Mouse (Mus musculus): Measurements from ENCODE around the gene Gm44.
"Not testable (repeated sequence)": the region's sequence is repeated elsewhere in the genome, so short reads cannot be mapped to it uniquely, and the experiment has no call there.

The Gm44 gene

GRCm38 (mm10) chrX:90891842-90892241, at the start of gene Gm44:
Gene Gm44 (plus strand): TSS chrX:90892142.
- DNase-seq (ENCODE audit: low read depth, low spot score), result no peak

GRCm38 (mm10) chrX:90927989-90928388, 36.0 kb downstream of the Gm44 start:
- no peak for DNase-seq (ENCODE audit: low read depth, low spot score)

GRCm38 (mm10) chrX:90938211-90938610, 46.3 kb downstream of the Gm44 start:
- DNase-seq (ENCODE audit: low read depth, low spot score), result not testable (repeated sequence)
